ENCODE assay signal across 27 mouse cellular contexts in genomic region chr14:10738076-10738475, GRCm38 (mm10).
"Had no signal": no experiment of that assay in that cellular context is flagged by ENCODE, and none has a peak within 500 bp of the region (broad histone marks: within the 10 kb centered on the region; RNA-seq: fewer than 3 reads in every experiment).

No protein-coding gene starts in this region.

- H3K9me3 ChIP-seq: heart, embryonic 13.5 days; heart, embryonic 15.5 days; hindbrain, embryonic 10.5 days; hindbrain, embryonic 12.5 days; intestine, embryonic 15.5 days; limb, embryonic 10.5 days; limb, embryonic 12.5 days had no signal

- H3K9ac ChIP-seq: heart, embryonic 13.5 days; heart, embryonic 15.5 days; hindbrain, embryonic 12.5 days; hindbrain, embryonic 14.5 days; intestine, embryonic 15.5 days; limb, embryonic 12.5 days had no signal

- H3K36me3 ChIP-seq: heart, embryonic 13.5 days; heart, embryonic 15.5 days; hindbrain, embryonic 10.5 days; hindbrain, embryonic 12.5 days; intestine, embryonic 15.5 days; limb, embryonic 10.5 days; limb, embryonic 12.5 days had no signal

- H3K4me1 ChIP-seq: heart, embryonic 13.5 days; heart, embryonic 15.5 days; hindbrain, embryonic 12.5 days; intestine, embryonic 15.5 days; limb, embryonic 10.5 days had no signal

- ATAC-seq: hindbrain, embryonic 16.5 days; inflammation-experienced regulatory T-cells, adult 6 months; intestine, embryonic 15.5 days; intestine, postnatal 0 days had no signal

- H3K27ac ChIP-seq: heart, adult 2 months; heart, embryonic 13.5 days; heart, embryonic 15.5 days; hindbrain, embryonic 10.5 days; hindbrain, embryonic 12.5 days; hindbrain, embryonic 14.5 days; intestine, embryonic 15.5 days; layer of hippocampus, adult 2 months; left cerebral cortex, adult 2 months; limb, embryonic 10.5 days; limb, embryonic 12.5 days had no signal

- DNase-seq: gastrocnemius, postnatal 14 days; gastrocnemius, postnatal 36 days; heart, adult 11 months; heart, adult 2 months; heart, postnatal 14 days; heart, postnatal 4 days; kidney, adult 18-20 months; kidney, adult 8-10 months; kidney, postnatal 10 days; kidney, postnatal 25 days; kidney, postnatal 4 days; liver had no signal

- H3K27me3 ChIP-seq: heart, embryonic 13.5 days; heart, embryonic 15.5 days; hindbrain, embryonic 12.5 days; intestine, embryonic 15.5 days; limb, embryonic 12.5 days had no signal

- H3K4me2 ChIP-seq: heart, embryonic 11.5 days; heart, embryonic 13.5 days; heart, embryonic 15.5 days; hindbrain, embryonic 12.5 days; hindbrain, embryonic 14.5 days; intestine, embryonic 15.5 days; limb, embryonic 12.5 days; liver, embryonic 11.5 days had no signal

- H3K4me3 ChIP-seq: heart, adult 2 months; heart, embryonic 13.5 days; heart, embryonic 15.5 days; hindbrain, embryonic 10.5 days; hindbrain, embryonic 12.5 days; intestine, embryonic 15.5 days; layer of hippocampus, adult 2 months; left cerebral cortex, adult 2 months; limb, embryonic 10.5 days; limb, embryonic 12.5 days had no signal
